Mouse (Mus musculus) megakaryocyte progenitor cell, adult 5-6 weeks (primary cell): ENCODE measurements around the gene 1700028K03Rik. TPM values are rescaled to one million over a fixed set of nuclear protein-coding genes. Genes with fewer than 3 reads are reported as not detected.

Experiments used
- ATAC-seq: replicated peaks from 2 replicates; pipeline ENCODE4 v1.8.0; 2016; ENCODE audit warnings: mild to moderate bottlenecking, moderate TSS enrichment, inconsistent platforms; ENCODE audit not compliant: poor library complexity
- total RNA-seq, 2 experiments: library from RNA; stranded (forward) in 1 of 2; stranded (reverse) in 1 of 2; fragments of 157-497, 149-512 nt in 1 of 2; fragments of 200-1000 nt in 1 of 2; gene quantifications; 2 replicates each; pipeline versions ENCODE4 v1.2.3 to v1.2.4; 2015 to 2017

Gene 1700028K03Rik
- total RNA-seq, 2 experiments from 2014 or later = 0.02 TPM; not detected in 1

- ATAC-seq = no peak
Measured at GRCm38 (mm10) chr5:107541696-107542095, 7.2 kb downstream of the 1700028K03Rik start.

DNA sequence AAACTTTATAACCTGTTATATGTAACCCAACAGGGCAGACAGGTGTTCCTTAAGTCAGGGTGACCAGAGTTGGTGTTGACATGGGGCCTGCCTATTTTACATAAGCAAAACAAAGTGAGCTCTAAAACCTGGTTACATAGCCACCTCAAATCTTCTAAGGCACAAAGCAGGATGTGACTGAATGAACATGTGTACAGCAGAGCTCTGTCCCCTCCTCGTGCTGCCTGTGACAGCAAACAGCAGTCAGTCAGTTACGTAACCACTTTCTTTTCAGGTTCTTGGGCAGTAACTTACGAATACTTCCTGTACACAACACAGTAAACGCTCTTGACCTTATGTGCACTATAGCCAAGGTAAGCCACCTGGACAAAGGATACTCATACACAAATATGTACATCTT lies 11.4 kb downstream of the 1700028K03Rik start:
- peak; percentile 60 for ATAC-seq

DNA sequence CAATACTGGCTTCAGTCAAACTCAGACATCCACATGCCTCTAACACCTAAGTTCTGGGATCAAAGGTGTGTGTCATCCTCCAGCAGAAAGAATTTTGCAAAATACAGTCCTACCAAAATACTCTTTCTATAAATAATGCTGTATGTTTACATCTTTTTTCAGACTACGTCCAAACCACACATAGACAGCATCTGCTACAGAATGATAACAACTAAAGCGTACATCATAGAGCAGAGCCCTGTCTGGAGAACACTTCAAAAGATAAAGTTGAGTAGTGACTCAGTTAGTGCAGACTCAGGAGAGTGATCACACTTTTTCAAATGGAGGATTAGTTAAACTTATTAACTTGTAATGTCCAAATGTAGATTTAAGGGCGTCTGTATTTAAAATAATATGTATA lies 13.4 kb downstream of the 1700028K03Rik start:
- peak; percentile 89 for ATAC-seq

DNA sequence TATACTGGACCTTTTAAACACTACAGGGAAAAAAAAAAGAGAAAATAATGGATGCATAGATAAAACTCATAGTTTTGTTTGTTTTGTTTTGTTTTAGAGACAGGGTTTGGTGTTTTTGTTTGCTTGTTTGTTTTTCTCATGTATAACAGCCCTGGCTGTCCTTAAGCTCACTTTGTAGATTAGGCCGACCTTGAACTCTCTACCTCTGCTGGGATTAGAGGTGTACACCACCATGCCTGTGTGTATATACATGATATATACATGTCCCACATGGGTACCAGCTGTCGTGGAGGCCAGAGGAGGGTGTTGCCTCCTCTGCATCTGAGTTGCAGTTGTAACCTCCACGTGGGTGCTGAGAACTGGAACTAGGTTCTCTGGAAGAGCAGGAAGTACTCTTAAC lies 13.9 kb downstream of the 1700028K03Rik start:
- ATAC-seq = no peak

DNA sequence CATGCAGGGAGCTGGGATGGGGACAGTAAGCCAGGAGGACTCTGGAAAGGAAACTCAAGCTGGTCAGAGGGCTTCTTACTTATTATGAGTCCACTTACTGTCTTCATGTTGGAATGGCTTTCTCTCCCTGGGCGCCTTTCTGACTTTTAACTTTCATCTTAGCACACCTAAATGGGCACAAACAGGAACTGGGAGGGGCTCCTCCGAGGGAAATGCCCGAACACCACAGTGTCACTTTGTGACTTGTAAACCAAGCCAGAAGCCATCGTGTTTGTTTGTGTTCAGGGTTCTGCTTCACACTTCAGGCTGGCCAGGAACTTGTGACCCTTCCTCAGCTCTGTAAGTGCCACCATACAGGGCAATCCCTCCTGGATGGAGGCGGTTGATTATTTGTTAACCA lies 19.8 kb downstream of the 1700028K03Rik start:
- ATAC-seq = no peak

- ATAC-seq = no peak
Measured at GRCm38 (mm10) chr5:107556969-107557368, 22.5 kb downstream of the 1700028K03Rik start.

- ATAC-seq = no peak
Measured at GRCm38 (mm10) chr5:107569148-107569547, 34.6 kb downstream of the 1700028K03Rik start.

- peak; percentile 91 for ATAC-seq
Measured at GRCm38 (mm10) chr5:107597301-107598077, 63.0 kb downstream of the 1700028K03Rik start, which contains the start of the genes Rpap2 and Glmn. Gene Rpap2, plus strand, starts transcription at chr5:107597373. Gene Glmn, minus strand, starts transcription at chr5:107597888.

DNA sequence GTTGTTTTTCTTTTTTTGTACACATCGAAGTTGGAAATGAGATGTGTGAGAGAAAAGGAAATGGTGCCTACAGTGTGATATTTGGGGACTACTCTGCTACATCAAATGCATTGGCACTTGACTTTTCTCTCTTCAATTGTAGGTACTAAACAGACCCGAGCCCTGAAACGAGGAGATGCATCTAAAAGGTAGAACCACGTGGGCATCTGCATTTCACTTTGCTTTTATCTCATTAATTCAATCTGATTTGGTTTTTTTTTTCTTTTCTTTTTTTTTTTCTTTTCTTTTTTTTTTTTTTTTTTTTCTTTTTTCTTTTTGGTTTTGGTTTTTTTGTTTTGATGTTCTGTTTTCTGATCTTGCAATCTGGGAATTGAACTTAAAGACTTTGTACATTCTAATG lies 63.9 kb downstream of the 1700028K03Rik start:
- ATAC-seq = no peak

Other genes with a start within 250 kb of the 1700028K03Rik start
- gene Tgfbr3, start 245.1 kb upstream of the 1700028K03Rik start, total RNA-seq (2015) = 2.4 and 5.6 TPM in 2 replicates
- 1.7 and 2.8 TPM in 2 replicates for gene Tgfbr3, start 245.1 kb upstream of the 1700028K03Rik start, total RNA-seq (2017)
- 0.05 and 0.68 TPM in 2 replicates for gene Brdt, start 203.6 kb upstream of the 1700028K03Rik start, total RNA-seq (2015)
- gene Brdt, start 203.6 kb upstream of the 1700028K03Rik start, total RNA-seq (2017) = 0.30 and 0.58 TPM in 2 replicates
- gene Ephx4, start 132.0 kb upstream of the 1700028K03Rik start, total RNA-seq (2015) = not detected in 2 replicates
- gene Ephx4, start 132.0 kb upstream of the 1700028K03Rik start, total RNA-seq (2017) = not detected in 2 replicates
- not detected in 2 replicates for gene Lpcat2b, start 103.2 kb upstream of the 1700028K03Rik start, total RNA-seq (2015)
- not detected in 2 replicates for gene Lpcat2b, start 103.2 kb upstream of the 1700028K03Rik start, total RNA-seq (2017)
- gene Btbd8, start 96.7 kb upstream of the 1700028K03Rik start, total RNA-seq (2015) = 4.4 and 6.7 TPM in 2 replicates
- 5.5 and 6.1 TPM in 2 replicates for gene Btbd8, start 96.7 kb upstream of the 1700028K03Rik start, total RNA-seq (2017)
- 0.15 TPM in 1 of 2 replicates, not detected in the other for gene Gm42669, start 27.1 kb upstream of the 1700028K03Rik start, total RNA-seq (2015)
- 0.07 and 0.62 TPM in 2 replicates for gene Gm42669, start 27.1 kb upstream of the 1700028K03Rik start, total RNA-seq (2017)
- gene Rpap2, start 62.7 kb downstream of the 1700028K03Rik start, total RNA-seq (2015) = 18.4 and 24.5 TPM in 2 replicates
- 19.8 and 33.4 TPM in 2 replicates for gene Rpap2, start 62.7 kb downstream of the 1700028K03Rik start, total RNA-seq (2017)
- 18.8 and 25.8 TPM in 2 replicates for gene Glmn, start 63.2 kb downstream of the 1700028K03Rik start, total RNA-seq (2015)
- gene Glmn, start 63.2 kb downstream of the 1700028K03Rik start, total RNA-seq (2017) = 11.4 and 13.9 TPM in 2 replicates
- gene Gfi1, start 191.3 kb downstream of the 1700028K03Rik start, total RNA-seq (2015) = 45.2 and 47.9 TPM in 2 replicates
- 57.9 and 61.6 TPM in 2 replicates for gene Gfi1, start 191.3 kb downstream of the 1700028K03Rik start, total RNA-seq (2017)